Mouse (Mus musculus) E14TG2a.4 (cell line): ENCODE data around the gene Lrrc8d.

Experiments used
- CTCF ChIP-seq: conservative IDR thresholded peaks from 2 replicates; pipeline ENCODE4 v1.5.1; 2014; ENCODE audit warnings: low read length
- NANOG ChIP-seq: IDR thresholded peaks from 2 replicates; pipeline ENCODE4 v1.6.1; 2014; ENCODE audit warnings: borderline replicate concordance, low read length, mixed read lengths
- POU5F1 ChIP-seq: IDR thresholded peaks from 2 replicates; pipeline ENCODE4 v1.6.1; 2014; ENCODE audit warnings: low read length, borderline replicate concordance

DNA sequence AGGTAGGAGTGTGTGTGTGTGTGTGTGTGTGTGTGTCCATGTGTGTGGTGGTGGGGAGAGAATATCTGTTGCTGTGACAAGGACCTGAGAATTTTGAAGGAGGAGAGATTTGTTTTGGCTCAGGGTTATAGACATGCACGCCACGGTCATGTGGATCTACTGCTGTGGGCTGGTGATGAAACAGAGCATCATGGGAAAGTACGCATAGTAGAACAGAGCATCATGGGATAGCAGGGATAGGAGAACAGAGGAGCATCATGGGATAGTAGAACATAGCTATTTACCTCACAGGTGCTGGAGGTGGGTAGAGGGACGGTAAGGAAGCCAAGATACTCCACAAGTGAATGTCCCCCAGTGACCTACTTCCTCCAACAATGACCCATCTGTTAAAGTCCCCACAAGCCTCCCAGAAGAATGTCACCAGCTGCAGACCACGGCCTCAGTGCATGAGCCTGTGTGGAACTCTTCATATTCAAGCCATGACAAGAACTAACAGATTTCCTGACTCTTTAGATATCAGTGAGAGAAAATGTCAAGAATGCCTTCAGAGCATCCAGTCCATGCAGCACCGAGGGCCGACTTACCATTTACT, 5.3 kb upstream of the Lrrc8d start:
- no peak for TF ChIP-seq CTCF
- no peak for TF ChIP-seq NANOG
- no peak for TF ChIP-seq POU5F1
